Mouse (Mus musculus): ENCODE results near the gene Tanc2.

DNA sequence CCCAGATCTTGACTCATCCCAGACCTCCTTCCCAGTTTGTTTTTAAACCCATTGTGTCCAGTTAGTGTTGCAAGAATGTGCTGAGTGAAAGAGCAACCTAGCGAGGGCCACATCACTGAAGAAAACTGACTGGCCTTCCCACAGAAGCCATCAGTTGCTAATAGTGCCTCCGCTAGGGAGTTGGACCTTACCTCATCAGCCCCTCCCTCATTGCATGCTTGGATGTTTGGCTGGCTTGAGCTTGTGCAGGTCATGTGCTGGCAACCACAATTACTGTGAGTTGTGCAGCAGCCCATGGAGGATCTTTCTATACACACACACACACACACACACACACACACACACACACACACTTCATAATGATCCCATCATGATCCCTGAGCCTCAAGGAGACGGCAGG is 341.6 kb downstream of the Tanc2 start:
- no peak for TF ChIP-seq CTCF (IDR thresholded peaks at IDR 0.05)
- TF ChIP-seq EP300 (IDR thresholded peaks at IDR 0.05) = no peak

Data from lung, postnatal 0 days (tissue).